Mouse (Mus musculus): ENCODE measurements around the gene Slfn14. TPM values are rescaled to one million over a fixed set of nuclear protein-coding genes. Genes with fewer than 3 reads are reported as not detected.
A peak's percentile ranks its signal among the peaks of the same experiment; 100 is the strongest.
"Not testable (repeated sequence)": the region's sequence is repeated elsewhere in the genome, so short reads cannot be mapped to it uniquely, and the experiment has no call there.

Slfn14 gene
- polyA plus RNA-seq (2012; rRNA removed), result 0.05 and 0.09 TPM in 2 replicates

DNA sequence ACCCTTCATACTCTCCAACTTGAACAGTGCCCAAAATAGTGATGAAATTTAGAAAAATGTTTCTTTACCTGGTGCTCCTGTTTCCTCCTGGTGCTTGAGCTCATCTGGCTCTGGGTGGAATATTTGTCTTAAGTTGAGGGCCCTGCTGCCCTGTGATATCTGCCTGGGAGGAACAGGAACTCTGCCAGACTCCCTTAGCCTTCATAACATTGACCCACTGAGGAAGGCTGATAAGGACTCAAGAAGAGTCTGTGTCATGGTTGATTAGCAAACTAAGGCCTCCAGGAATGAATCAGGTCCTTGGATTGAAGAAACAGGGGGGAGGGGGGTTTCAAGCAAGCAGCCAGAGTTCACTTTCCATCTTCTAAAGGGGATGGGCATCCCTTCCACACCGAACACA lies at the start of gene Slfn14:
Gene Slfn14 (minus strand): TSS at position 161 of the 400 bp plus-strand sequence.
- DNase-seq (ENCODE audit: low read depth), result no peak
- TF ChIP-seq POLR2A (IDR thresholded peaks at IDR 0.05; ENCODE audit: borderline replicate concordance, extremely low read depth, insufficient read depth, insufficient read length, poor library complexity, severe bottlenecking) (no peak), CTCF (IDR thresholded peaks at IDR 0.05; ENCODE audit: borderline replicate concordance, extremely low read depth, insufficient read depth, insufficient read length) (no peak)

DNA sequence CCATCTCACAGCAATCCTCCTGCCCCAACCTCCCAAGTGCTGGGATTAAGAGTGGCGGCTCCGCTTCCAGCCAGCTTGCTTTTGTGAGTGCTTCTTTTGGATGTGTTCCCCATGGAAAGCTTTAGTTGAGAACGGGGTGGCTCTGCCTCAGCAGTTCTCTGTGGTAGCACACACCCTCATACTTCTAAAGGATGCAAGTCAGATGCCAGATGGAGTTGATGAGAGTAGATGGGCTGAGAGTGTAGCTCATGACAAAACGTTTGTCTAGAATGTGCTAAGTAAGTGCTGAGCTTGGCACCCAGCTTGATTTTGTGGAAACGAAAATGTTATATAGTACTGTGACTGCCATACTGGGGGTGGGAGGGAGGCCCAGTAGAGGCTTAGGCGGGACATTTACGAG lies 49.3 kb upstream of the Slfn14 start:
- DNase-seq (ENCODE audit: low read depth), result no peak
- no peak for TF ChIP-seq POLR2A (IDR thresholded peaks at IDR 0.05; ENCODE audit: borderline replicate concordance, extremely low read depth, insufficient read depth, insufficient read length, poor library complexity, severe bottlenecking)
- TF ChIP-seq CTCF (IDR thresholded peaks at IDR 0.05; ENCODE audit: borderline replicate concordance, extremely low read depth, insufficient read depth, insufficient read length), result no peak

DNA sequence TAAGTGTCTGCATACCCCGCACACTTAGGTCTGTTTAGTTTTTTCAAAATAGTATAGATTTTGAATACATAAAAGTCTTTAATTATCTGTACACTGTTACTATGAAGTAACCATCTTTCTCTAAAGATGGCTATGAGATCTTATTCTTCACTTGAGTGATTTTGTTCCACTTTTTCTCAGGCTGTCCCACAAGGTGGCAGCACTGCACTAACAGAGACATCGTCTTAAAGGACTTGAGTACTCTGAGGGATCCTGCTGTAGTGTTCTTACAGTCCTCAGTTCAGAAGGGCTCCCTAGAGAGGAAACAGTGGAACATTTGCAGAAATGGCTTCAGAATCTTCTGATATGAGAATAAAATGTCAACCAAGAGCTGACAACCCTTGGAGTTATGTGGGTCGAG lies 40.9 kb upstream of the Slfn14 start:
- TF ChIP-seq POLR2A (IDR thresholded peaks at IDR 0.05; ENCODE audit: borderline replicate concordance, extremely low read depth, insufficient read depth, insufficient read length, poor library complexity, severe bottlenecking) (no peak), CTCF (IDR thresholded peaks at IDR 0.05; ENCODE audit: borderline replicate concordance, extremely low read depth, insufficient read depth, insufficient read length) (peak; percentile 67; the same call in 1 of the 2 replicates)

DNA sequence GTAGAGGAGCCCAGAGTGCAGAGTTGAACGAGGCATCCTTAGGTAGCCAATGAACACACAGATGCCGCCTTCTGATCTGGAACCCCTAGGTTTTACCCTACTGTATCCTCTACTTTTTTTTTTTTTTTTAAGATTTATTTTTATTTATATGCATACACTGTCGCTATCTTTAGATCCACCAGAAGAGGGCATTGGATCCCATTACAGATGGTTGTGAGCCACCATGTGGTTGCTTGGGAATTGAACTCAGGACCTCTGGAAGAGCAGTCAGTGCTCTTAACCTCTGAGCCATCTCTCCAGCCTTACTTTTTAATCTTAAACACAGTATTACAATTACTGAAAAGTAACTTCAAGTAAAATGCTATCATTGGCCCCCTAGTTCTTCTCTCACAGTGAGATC lies 40.2 kb upstream of the Slfn14 start:
- DNase-seq (ENCODE audit: low read depth), result not testable (repeated sequence)

More for the DNA sequence above, 40.9 kb upstream of the Slfn14 start:
- DNase-seq (ENCODE audit: low read depth), result peak; percentile 82

DNA sequence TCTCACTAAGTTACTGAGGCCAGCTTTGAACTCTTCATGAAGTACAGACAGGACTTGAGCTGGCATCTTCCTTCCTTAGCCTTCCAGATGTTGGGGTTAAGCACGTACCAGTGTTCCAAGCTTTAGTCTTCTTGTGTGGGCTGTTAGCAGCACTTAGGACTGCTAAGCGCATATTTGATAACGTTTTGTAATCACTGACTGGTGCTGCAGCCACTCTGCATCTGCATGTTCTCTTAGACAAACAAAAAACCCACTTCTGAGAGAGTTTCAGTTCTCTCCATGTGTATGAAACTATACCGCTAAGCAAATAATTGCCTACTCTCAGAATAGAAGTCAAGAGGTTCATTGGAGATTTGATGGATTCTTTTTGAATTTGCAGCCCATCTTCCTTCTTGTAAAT lies 32.5 kb upstream of the Slfn14 start:
- DNase-seq (ENCODE audit: low read depth), result no peak
- TF ChIP-seq CTCF (IDR thresholded peaks at IDR 0.05; ENCODE audit: borderline replicate concordance, extremely low read depth, insufficient read depth, insufficient read length) (no peak), POLR2A (IDR thresholded peaks at IDR 0.05; ENCODE audit: borderline replicate concordance, extremely low read depth, insufficient read depth, insufficient read length, poor library complexity, severe bottlenecking) (no peak)

DNA sequence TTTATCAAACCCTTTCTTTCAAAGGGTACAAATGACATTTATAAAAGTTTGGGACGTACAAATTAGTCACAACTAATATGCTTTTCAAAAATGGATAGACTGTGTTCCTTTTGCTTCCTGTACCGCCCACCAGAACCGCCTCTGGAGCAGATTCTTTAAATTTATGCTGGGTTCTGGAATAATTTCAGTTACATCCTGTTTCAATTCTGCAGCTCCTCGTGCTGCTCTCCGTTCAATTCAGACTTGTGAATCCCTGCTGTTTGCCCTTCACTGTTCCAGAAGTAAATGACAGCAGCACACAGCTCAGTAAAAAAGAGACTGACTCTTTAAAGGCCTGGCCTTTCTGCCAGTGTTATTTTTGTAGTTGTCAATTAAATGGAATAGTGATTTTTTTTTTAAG lies 25.9 kb upstream of the Slfn14 start:
- TF ChIP-seq CTCF (IDR thresholded peaks at IDR 0.05; ENCODE audit: borderline replicate concordance, extremely low read depth, insufficient read depth, insufficient read length) (no peak), POLR2A (IDR thresholded peaks at IDR 0.05; ENCODE audit: borderline replicate concordance, extremely low read depth, insufficient read depth, insufficient read length, poor library complexity, severe bottlenecking) (no peak)

DNA sequence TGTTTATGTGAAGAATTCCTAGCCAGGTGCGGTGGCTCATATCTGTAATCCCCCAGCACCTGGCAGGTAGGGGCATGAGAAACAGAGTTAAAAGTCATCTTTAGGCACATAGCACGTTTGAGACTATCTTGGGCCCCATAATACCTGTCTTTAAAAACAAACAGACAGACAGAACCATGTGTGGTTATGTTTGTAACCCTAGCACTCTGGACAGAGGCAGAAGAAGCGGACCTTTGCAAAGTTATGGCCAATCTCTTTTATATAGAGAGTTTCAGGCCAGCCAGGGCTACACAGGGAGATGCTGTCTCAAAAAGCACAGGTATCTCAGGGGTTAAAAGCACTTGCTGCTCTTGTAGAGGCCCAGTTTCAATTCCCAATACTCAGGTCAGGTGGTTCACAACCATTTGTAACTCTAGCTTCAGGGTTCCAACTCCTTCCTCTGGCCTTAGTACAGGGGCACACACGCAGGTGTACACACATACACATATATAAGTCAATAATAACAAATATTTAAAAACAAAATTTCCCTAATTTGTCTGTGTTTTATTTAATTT lies 20.3 kb upstream of the Slfn14 start:
- TF ChIP-seq CTCF (IDR thresholded peaks at IDR 0.05; ENCODE audit: borderline replicate concordance, extremely low read depth, insufficient read depth, insufficient read length) (no peak), POLR2A (IDR thresholded peaks at IDR 0.05; ENCODE audit: borderline replicate concordance, extremely low read depth, insufficient read depth, insufficient read length, poor library complexity, severe bottlenecking) (no peak)
- DNase-seq (ENCODE audit: low read depth), result no peak

More for the DNA sequence above, 25.9 kb upstream of the Slfn14 start:
- DNase-seq (ENCODE audit: low read depth), result peak; percentile 15

DNA sequence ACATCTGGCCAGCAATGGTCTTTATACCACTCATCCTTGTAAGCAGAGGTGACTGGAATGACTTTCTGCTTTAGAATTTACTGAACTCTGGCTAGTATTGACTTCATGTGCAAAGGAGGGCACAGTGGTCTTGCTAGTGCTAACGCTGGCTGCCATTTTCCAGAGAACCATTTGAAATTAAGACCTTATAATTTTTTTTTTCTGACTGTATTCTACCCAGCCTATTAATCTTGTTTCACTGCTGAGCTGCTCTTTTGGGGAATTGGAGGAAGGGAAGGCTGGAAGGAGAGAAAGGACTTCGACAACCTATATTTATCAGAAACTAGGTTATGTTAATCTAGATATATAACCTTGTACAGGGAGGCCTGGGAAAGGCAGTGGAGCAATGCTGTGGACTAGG lies 18.0 kb upstream of the Slfn14 start:
- DNase-seq (ENCODE audit: low read depth), result no peak
- no peak for TF ChIP-seq CTCF (IDR thresholded peaks at IDR 0.05; ENCODE audit: borderline replicate concordance, extremely low read depth, insufficient read depth, insufficient read length)
- no peak for TF ChIP-seq POLR2A (IDR thresholded peaks at IDR 0.05; ENCODE audit: borderline replicate concordance, extremely low read depth, insufficient read depth, insufficient read length, poor library complexity, severe bottlenecking)

DNA sequence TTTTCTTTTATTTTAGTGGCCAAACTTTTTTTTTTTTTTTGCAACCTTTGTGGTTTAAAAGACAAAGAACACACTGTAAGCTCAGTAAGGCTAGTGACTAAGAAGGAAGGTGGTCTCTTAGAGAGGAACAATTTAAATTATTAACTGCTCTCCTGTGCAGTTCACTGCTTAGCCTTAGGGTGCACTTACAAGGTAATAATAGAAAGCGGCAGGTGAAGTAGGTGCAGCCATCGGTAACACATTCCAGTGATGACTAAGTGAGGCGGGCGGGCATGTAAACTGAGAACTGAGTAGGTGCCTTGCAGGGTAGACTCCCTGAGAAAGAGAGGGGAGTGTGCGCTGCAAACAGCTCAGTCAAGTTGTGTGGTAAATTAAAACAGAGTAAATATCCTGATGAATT lies 17.2 kb upstream of the Slfn14 start:
- TF ChIP-seq CTCF (IDR thresholded peaks at IDR 0.05; ENCODE audit: borderline replicate concordance, extremely low read depth, insufficient read depth, insufficient read length) (no peak), POLR2A (IDR thresholded peaks at IDR 0.05; ENCODE audit: borderline replicate concordance, extremely low read depth, insufficient read depth, insufficient read length, poor library complexity, severe bottlenecking) (no peak)
- no peak for DNase-seq (ENCODE audit: low read depth)

DNA sequence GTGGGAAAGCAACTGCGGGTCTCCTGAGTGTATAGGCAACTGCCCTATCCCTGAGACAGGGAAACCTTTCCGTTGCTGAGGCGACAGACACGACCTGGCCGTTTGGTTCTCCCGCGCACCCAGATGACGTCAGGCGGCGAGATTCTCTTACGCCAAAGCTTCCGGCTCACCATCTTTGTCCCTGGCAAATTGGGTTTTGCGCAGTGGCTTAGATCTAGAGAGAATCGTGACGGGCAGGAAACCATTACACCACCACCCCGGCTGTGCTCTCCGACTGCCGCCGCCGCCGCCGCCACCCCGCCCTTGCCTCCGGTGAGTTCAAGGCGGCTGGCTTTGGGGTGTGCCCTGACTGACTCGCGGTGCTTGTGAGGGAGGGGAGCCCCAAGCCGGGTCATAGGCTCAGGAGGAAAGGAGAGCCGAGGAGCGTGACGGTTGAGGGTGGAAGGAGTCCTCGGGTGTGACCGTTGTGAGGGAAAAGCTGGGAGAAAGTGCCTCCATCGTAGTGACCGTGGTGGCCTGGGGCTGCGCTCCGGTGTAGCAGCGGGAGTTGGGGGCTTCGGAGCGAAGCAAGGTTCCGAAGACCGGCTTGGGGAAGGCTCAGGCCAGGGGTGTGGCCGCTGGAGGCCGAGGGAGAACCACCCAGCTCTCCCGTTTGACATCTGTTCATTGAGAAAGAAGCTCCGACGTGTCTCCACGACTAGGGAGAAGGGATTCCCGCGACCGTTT lies 16.2 kb upstream of the Slfn14 start, which contains the start of gene Pex12:
Gene Pex12 (minus strand): TSS at position 61 of the 726 bp plus-strand sequence.
- DNase-seq (ENCODE audit: low read depth), result peak; percentile 98
- TF ChIP-seq CTCF (IDR thresholded peaks at IDR 0.05; ENCODE audit: borderline replicate concordance, extremely low read depth, insufficient read depth, insufficient read length), result no peak
- peak; percentile 42; the same call in 1 of the 2 replicates for TF ChIP-seq POLR2A (IDR thresholded peaks at IDR 0.05; ENCODE audit: borderline replicate concordance, extremely low read depth, insufficient read depth, insufficient read length, poor library complexity, severe bottlenecking)

DNA sequence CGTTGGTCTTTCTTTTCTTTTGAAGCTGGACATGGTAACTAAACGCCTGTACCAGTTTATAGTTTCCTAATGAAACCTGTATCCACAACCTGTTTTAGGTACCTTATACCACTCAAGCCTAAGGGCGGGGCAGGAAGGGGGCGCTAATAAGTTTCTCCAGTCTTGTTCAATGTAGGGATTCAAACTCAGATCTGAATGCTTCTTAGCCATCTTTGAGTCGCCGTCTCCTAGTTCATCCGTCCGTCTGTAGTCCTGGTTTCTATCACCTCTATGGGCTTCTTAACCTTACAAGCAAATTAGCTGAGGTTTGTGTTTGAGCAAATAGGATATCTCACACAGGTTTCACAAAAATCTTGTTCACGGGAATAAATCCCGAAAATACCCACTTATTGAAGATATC lies 15.6 kb upstream of the Slfn14 start:
- TF ChIP-seq POLR2A (IDR thresholded peaks at IDR 0.05; ENCODE audit: borderline replicate concordance, extremely low read depth, insufficient read depth, insufficient read length, poor library complexity, severe bottlenecking) (no peak), CTCF (IDR thresholded peaks at IDR 0.05; ENCODE audit: borderline replicate concordance, extremely low read depth, insufficient read depth, insufficient read length) (no peak)
- no peak for DNase-seq (ENCODE audit: low read depth)

DNA sequence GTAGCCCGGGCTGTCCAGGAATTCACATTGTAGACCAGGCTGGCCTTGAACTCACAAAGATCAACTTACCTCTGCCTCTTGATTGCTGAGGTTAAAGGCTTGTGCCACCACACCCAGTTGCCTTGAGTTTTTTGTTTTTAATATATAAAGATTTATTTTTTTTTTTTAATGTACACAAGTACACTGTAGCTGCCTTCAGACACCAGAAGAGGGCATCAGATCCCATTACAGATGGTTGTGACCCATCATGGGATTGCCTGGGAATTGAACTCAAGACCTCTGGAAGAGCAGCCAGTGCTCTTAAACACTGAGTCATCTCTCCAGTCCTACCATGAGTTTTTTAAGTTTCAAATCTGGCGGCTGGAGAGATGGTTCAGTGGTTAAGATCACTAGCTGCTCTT lies 14.9 kb upstream of the Slfn14 start:
- DNase-seq (ENCODE audit: low read depth), result no peak
- TF ChIP-seq CTCF (IDR thresholded peaks at IDR 0.05; ENCODE audit: borderline replicate concordance, extremely low read depth, insufficient read depth, insufficient read length), result no peak
- no peak for TF ChIP-seq POLR2A (IDR thresholded peaks at IDR 0.05; ENCODE audit: borderline replicate concordance, extremely low read depth, insufficient read depth, insufficient read length, poor library complexity, severe bottlenecking)

Data from brain, embryonic 14.5 days (tissue).